Mouse (Mus musculus) inflammation-experienced regulatory T-cells, adult 16 weeks (primary cell): ENCODE data around the gene Gm6614. TPM values are rescaled to one million over a fixed set of nuclear protein-coding genes. Genes with fewer than 3 reads are reported as not detected.

Source experiments
- polyA plus RNA-seq: library from polyadenylated mRNA; unstranded; fragments of 100-300 nt; shearing (Covaris generic); gene quantifications from one replicate; pipeline ENCODE4 v1.2.1, GENCODE M21; 2017

The Gm6614 gene
- polyA plus RNA-seq: not detected

DNA sequence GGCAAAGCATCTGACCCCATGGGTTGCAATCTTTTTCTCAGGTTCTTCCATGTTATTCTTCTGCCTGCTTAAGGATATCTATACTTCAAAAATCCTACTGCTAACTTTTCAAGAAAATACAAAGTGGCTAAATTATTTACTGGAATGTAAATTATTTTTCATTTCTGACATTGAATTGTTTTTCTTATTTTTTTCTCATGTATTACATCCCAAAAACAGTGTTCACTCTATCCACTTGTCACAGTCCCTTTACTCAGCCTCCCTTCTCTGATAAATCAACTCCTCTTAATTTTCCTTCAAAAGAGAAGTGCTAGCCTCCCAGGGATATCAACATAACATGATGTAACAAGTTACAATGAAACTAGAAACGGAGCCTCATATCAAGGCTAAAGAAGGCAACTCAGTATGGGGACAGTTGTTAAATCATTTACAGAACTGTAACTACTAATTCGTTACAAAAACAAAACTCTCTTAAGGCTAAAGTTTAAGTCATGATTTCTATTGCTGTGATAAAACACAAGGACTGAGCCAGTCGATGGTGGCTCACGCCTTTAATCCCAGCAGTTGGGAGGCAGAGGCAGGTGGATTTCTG, at the start of gene Gm6614:
Gene Gm6614, minus strand, starts transcription at position 51 of the 592 bp plus-strand sequence.

DNA sequence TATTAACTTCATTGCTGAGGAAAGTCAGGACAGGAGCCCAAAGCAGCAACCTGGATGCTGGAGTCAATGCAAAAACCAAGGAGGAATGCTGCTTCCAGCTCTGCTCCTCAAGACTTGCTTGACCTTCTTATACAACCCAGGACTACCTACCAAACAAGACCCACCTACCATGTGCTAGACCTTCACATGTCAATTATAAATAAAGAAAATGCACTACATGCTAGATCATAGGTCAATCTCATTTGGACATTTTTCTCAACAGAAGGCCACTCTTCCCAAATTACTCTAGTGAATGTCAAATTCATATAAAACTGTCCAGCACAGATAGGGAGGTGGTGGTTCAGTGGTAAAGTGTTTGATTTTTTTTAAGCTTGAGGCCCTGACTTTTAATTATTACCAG, 64.4 kb downstream of the Gm6614 start, which contains the start of gene Slco1a1:
Gene Slco1a1, minus strand, starts transcription at position 101 of the 400 bp plus-strand sequence.

Other genes with a start within 250 kb of the Gm6614 start
- gene Gm5724, start 237.6 kb downstream of the Gm6614 start, polyA plus RNA-seq: not detected
- not detected for gene Slco1a4, start 155.2 kb downstream of the Gm6614 start, polyA plus RNA-seq
- not detected for gene Slco1a1, start 64.5 kb downstream of the Gm6614 start, polyA plus RNA-seq
- gene Slco1a6, start 197.1 kb upstream of the Gm6614 start, polyA plus RNA-seq: not detected